Mouse (Mus musculus) CD8-positive naive resting alpha-beta T cell, adult 57 days (primary cell): ENCODE measurements around the gene Gm5108. TPM values are rescaled to one million over a fixed set of nuclear protein-coding genes. Genes with fewer than 3 reads are reported as not detected.

ENCODE experiments used
- total RNA-seq: library from RNA; stranded (reverse); gene quantifications from one replicate; pipeline ENCODE4 v1.2.4, GENCODE M21; 2023

The Gm5108 gene
- not detected for total RNA-seq

DNA sequence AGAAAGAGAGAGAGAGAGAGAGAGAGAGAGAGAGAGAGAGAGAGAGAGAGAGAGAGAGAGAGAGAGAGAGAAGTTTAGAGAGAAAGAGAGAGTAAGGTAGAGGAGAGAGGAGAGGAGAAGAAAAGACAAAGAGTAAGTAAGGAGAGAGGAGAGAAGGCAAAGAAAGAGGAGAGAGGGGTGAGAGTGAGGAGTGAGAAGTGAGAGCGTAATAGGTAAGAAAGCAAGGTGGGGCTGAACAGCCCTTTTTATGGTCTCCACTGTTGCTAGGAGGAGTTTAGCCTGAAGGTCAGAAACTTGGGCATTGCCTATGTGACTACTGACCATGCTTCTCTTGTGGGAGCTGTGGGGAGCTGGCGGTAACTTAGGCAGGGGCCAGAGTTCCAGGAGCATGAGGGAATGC lies at the start of gene Gm5108:
Gene Gm5108, plus strand, starts transcription at position 301 of the 400 bp plus-strand sequence.

DNA sequence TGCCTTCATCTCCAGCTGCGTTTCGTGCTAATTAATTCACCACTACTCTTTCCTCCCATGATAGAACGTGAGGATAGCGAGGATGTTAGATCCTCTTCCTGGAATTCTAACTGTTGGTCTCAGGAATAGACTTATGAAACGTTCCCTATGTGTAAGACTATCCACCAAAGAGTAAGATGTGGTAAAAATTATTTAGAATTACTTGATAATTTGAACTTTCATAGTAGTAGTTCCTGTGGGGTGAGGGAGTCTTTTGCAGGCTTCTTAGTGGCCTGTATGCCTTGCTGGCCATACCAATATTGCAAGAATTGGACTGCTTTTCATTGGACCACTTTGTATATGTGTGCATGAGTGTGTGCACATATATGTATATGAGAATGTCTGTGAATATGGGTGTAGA lies 4.9 kb downstream of the Gm5108 start, which contains the start of gene Gm21905:
Gene Gm21905, minus strand, starts transcription at position 101 of the 400 bp plus-strand sequence.

Other genes starting within 250 kb of the Gm5108 start
- gene Atp8a1, start 94.2 kb upstream of the Gm5108 start, total RNA-seq, result 73.5 TPM
- not detected for gene Gm21905, start 4.8 kb downstream of the Gm5108 start, total RNA-seq
- not detected for gene Grxcr1, start 90.2 kb downstream of the Gm5108 start, total RNA-seq